Mouse (Mus musculus) stomach, embryonic 14.5 days (tissue): ENCODE measurements around the gene Frs3. TPM values are rescaled to one million over a fixed set of nuclear protein-coding genes. Genes with fewer than 3 reads are reported as not detected.

Experiments
- ATAC-seq: fragments of 200-750 bp; cut with Nextera tagmentation; 2 replicates; pipeline ENCODE4 v1.8.0; 2017; ENCODE audit warnings: low read depth, moderate TSS enrichment; ENCODE audit not compliant: insufficient number of reproducible peaks, insufficient read depth, low FRiP score
- H3K27ac ChIP-seq: fragments of 300-500 bp; sonication (generic); 2 replicates; pipeline ENCODE4 v1.5.1; 2014; ENCODE audit warnings: mild to moderate bottlenecking, low read length, moderate library complexity, mixed read lengths
- H3K27me3 ChIP-seq: fragments of 300-500 bp; sonication (generic); 2 replicates; pipeline ENCODE4 v1.6.1; 2014; ENCODE audit warnings: low read length, control low read depth, mixed read lengths; ENCODE audit not compliant: control insufficient read depth, insufficient read depth
- H3K36me3 ChIP-seq: fragments of 300-500 bp; sonication (generic); 2 replicates; pipeline ENCODE4 v1.6.1; 2014; ENCODE audit warnings: mild to moderate bottlenecking, control low read depth, low read length, moderate library complexity, mixed read lengths; ENCODE audit not compliant: control insufficient read depth, insufficient read depth
- H3K4me1 ChIP-seq: fragments of 300-500 bp; sonication (generic); 2 replicates; pipeline ENCODE4 v1.6.1; 2014; ENCODE audit warnings: low read length, control low read depth, mixed read lengths; ENCODE audit not compliant: control insufficient read depth, insufficient read depth
- H3K4me2 ChIP-seq: fragments of 300-500 bp; sonication (generic); replicated peaks from 2 replicates; pipeline ENCODE4 v1.6.1; 2014; ENCODE audit warnings: low read depth, low read length, control low read depth
- H3K4me3 ChIP-seq: fragments of 300-500 bp; sonication (generic); 2 replicates; pipeline ENCODE4 v1.5.1; 2014; ENCODE audit warnings: low read depth, low read length, control low read depth
- H3K9ac ChIP-seq: fragments of 300-500 bp; sonication (generic); replicated peaks from 2 replicates; pipeline ENCODE4 v1.6.1; 2014; ENCODE audit warnings: low read depth, mild to moderate bottlenecking, control low read depth, low read length, moderate library complexity, mixed read lengths
- H3K9me3 ChIP-seq: fragments of 300-500 bp; sonication (generic); 2 replicates; pipeline ENCODE4 v1.6.1; 2016; ENCODE audit warnings: low read depth, low read length, control low read depth; ENCODE audit not compliant: control insufficient read depth
- WGBS: fragments of 180-500 bp; shearing (Covaris S2); extraction: QIAGEN DNeasy Blood & Tissue Kit; methylation state at CpG from one replicate; pipeline ENCODE4 v1.1.7; 2014; 5-methylcytosine and 5-hydroxymethylcytosine counted together
- polyA plus RNA-seq: library from polyadenylated mRNA; unstranded; fragments of >200 nt; fragmentation: Nextera tagmentation; extraction: Ambion mirVana; gene quantifications from 2 replicates; pipeline ENCODE4 v1.2.1, GENCODE M21; 2014

The Frs3 gene
- polyA plus RNA-seq, 1 experiment from 2014 or later, result 5.2 TPM

- WGBS, result 50% methylated on average over 1 of the region's 1 CpGs
- Histone ChIP-seq H3K27me3 (no peaks in the 10 kb centered on the region), H3K27ac (no peak overlapping the region), H3K36me3 (no peaks in the 10 kb centered on the region; the same call in 1 of the 2 replicates), H3K9me3 (no peaks in the 10 kb centered on the region), H3K4me3 (no peak overlapping the region), H3K4me1 (peaks cover 8% of the 10 kb centered on the region; the same call in 1 of the 2 replicates), H3K9ac (no peak overlapping the region), H3K4me2 (no peak overlapping the region)
- no peak for ATAC-seq
Measured at GRCm38 (mm10) chr17:47706196-47706595, 17.4 kb downstream of the Frs3 start.

GRCm38 (mm10) chr17:47707961-47708360 is 19.1 kb downstream of the Frs3 start:
- no peaks in the 10 kb centered on the region for H3K36me3 ChIP-seq
- 77% methylated on average over 3 of the region's 3 CpGs for WGBS
- no peak overlapping the region for H3K9ac ChIP-seq
- ATAC-seq, result no peak
- no peak overlapping the region for H3K4me2 ChIP-seq
- no peak overlapping the region for H3K4me3 ChIP-seq
- peaks cover 8% of the 10 kb centered on the region; the same call in 1 of the 2 replicates for H3K4me1 ChIP-seq
- no peaks in the 10 kb centered on the region for H3K27me3 ChIP-seq
- H3K9me3 ChIP-seq, result no peaks in the 10 kb centered on the region
- no peak overlapping the region for H3K27ac ChIP-seq

- no peak overlapping the region for H3K4me2 ChIP-seq
- H3K9ac ChIP-seq, result no peak overlapping the region
- 0 out of 2 replicates have a peak, but pooled peaks have one; percentile 43 for ATAC-seq
- no peaks in the 10 kb centered on the region for H3K27me3 ChIP-seq
- H3K27ac ChIP-seq, result 0 out of 2 replicates have a peak overlapping the region, but pooled peaks have one; percentile 15
- H3K9me3 ChIP-seq, result no peaks in the 10 kb centered on the region
- WGBS, result 57% methylated on average over 4 of the region's 4 CpGs
- no peaks in the 10 kb centered on the region for H3K36me3 ChIP-seq
- peaks cover 8% of the 10 kb centered on the region; the same call in 1 of the 2 replicates for H3K4me1 ChIP-seq
- no peak overlapping the region for H3K4me3 ChIP-seq
Measured at GRCm38 (mm10) chr17:47708972-47709371, 20.1 kb downstream of the Frs3 start.

GRCm38 (mm10) chr17:47710036-47710435 is 21.2 kb downstream of the Frs3 start:
- Histone ChIP-seq H3K27me3 (no peaks in the 10 kb centered on the region), H3K9ac (no peak overlapping the region), H3K4me3 (no peak overlapping the region), H3K9me3 (no peaks in the 10 kb centered on the region), H3K4me1 (peaks cover 8% of the 10 kb centered on the region; the same call in 1 of the 2 replicates), H3K4me2 (no peak overlapping the region), H3K27ac (no peak overlapping the region), H3K36me3 (no peaks in the 10 kb centered on the region)
- no peak for ATAC-seq
- WGBS, result 60% methylated on average over 3 of the region's 3 CpGs

- no peak overlapping the region for H3K27ac ChIP-seq
- no peak overlapping the region for H3K4me3 ChIP-seq
- no peak overlapping the region for H3K4me2 ChIP-seq
- H3K27me3 ChIP-seq, result no peaks in the 10 kb centered on the region
- no peak overlapping the region for H3K9ac ChIP-seq
- peaks cover 4% of the 10 kb centered on the region; the same call in 1 of the 2 replicates for H3K4me1 ChIP-seq
- H3K36me3 ChIP-seq, result no peaks in the 10 kb centered on the region
- H3K9me3 ChIP-seq, result no peaks in the 10 kb centered on the region
- WGBS, result 58% methylated on average over 6 of the region's 6 CpGs
- peak; percentile 42; the same call in 1 of the 2 replicates for ATAC-seq
Measured at GRCm38 (mm10) chr17:47711883-47712282, 23.1 kb downstream of the Frs3 start.

- Histone ChIP-seq H3K4me2 (no peak overlapping the region), H3K36me3 (no peaks in the 10 kb centered on the region), H3K4me3 (no peak overlapping the region), H3K27me3 (no peaks in the 10 kb centered on the region), H3K4me1 (0 out of 2 replicates have a peak, but pooled peaks cover 3% of the 10 kb centered on the region), H3K27ac (no peak overlapping the region), H3K9me3 (no peaks in the 10 kb centered on the region), H3K9ac (no peak overlapping the region)
- 63% methylated on average over 14 of the region's 22 CpGs for WGBS
- ATAC-seq, result no peak
Measured at GRCm38 (mm10) chr17:47712889-47713571, 24.2 kb downstream of the Frs3 start.

- no peaks in the 10 kb centered on the region for H3K4me1 ChIP-seq
- no peak overlapping the region for H3K9ac ChIP-seq
- no peaks in the 10 kb centered on the region for H3K36me3 ChIP-seq
- no peaks in the 10 kb centered on the region for H3K9me3 ChIP-seq
- ATAC-seq, result no peak
- no peak overlapping the region for H3K27ac ChIP-seq
- H3K4me2 ChIP-seq, result no peak overlapping the region
- no peaks in the 10 kb centered on the region for H3K27me3 ChIP-seq
- 53% methylated on average over 3 of the region's 3 CpGs for WGBS
- no peak overlapping the region for H3K4me3 ChIP-seq
Measured at GRCm38 (mm10) chr17:47715037-47715436, 26.2 kb downstream of the Frs3 start.

- Histone ChIP-seq H3K36me3 (no peaks in the 10 kb centered on the region), H3K4me1 (no peaks in the 10 kb centered on the region), H3K27me3 (no peaks in the 10 kb centered on the region), H3K4me3 (no peak overlapping the region), H3K4me2 (no peak overlapping the region), H3K9ac (no peak overlapping the region), H3K27ac (no peak overlapping the region), H3K9me3 (no peaks in the 10 kb centered on the region)
- WGBS, result 81% methylated on average over 4 of the region's 4 CpGs
- ATAC-seq, result no peak
Measured at GRCm38 (mm10) chr17:47721183-47721582, 32.4 kb downstream of the Frs3 start.
